Mouse (Mus musculus) liver, embryonic 12.5 days (tissue): ENCODE data around the gene Atp6v1g1. TPM values are rescaled to one million over a fixed set of nuclear protein-coding genes. Genes with fewer than 3 reads are reported as not detected.

ENCODE experiments used
- ATAC-seq: fragments of 200-750 bp; cut with Nextera tagmentation; 2 replicates; pipeline ENCODE4 v1.8.0; 2017; ENCODE audit warnings: moderate number of reproducible peaks, mild to moderate bottlenecking, moderate library complexity
- H3K27ac ChIP-seq: fragments of 300-500 bp; sonication (generic); 2 replicates; pipeline ENCODE4 v1.5.1; 2016; ENCODE audit warnings: mild to moderate bottlenecking
- H3K27me3 ChIP-seq: fragments of 300-500 bp; sonication (generic); replicated peaks from 2 replicates; pipeline ENCODE4 v1.6.1; 2016; ENCODE audit warnings: mild to moderate bottlenecking, moderate library complexity
- H3K36me3 ChIP-seq: fragments of 300-500 bp; sonication (generic); 2 replicates; pipeline ENCODE4 v1.6.1; 2016; ENCODE audit warnings: mild to moderate bottlenecking, moderate library complexity
- H3K4me1 ChIP-seq: fragments of 300-500 bp; sonication (generic); 2 replicates; pipeline ENCODE4 v1.6.1; 2016
- H3K4me2 ChIP-seq: fragments of 300-500 bp; sonication (generic); 2 replicates; pipeline ENCODE4 v1.6.1; 2016; ENCODE audit warnings: mild to moderate bottlenecking, moderate library complexity
- H3K4me3 ChIP-seq: fragments of 300-500 bp; sonication (generic); 2 replicates; pipeline ENCODE4 v1.5.1; 2016; ENCODE audit warnings: mild to moderate bottlenecking, moderate library complexity
- H3K9ac ChIP-seq: fragments of 300-500 bp; sonication (generic); 2 replicates; pipeline ENCODE4 v1.6.1; 2016; ENCODE audit warnings: mild to moderate bottlenecking, moderate library complexity
- H3K9me3 ChIP-seq: fragments of 300-500 bp; sonication (generic); replicated peaks from 2 replicates; pipeline ENCODE4 v1.6.1; 2016; ENCODE audit warnings: mild to moderate bottlenecking, moderate library complexity
- WGBS: fragments of 180-500 bp; shearing (Covaris S2); methylation state at CpG from one replicate; pipeline ENCODE4 v1.1.7; 2016; ENCODE audit not compliant: insufficient replicate concordance; 5-methylcytosine and 5-hydroxymethylcytosine counted together
- polyA plus RNA-seq: library from polyadenylated mRNA; unstranded; fragments of >200 nt; fragmentation: Nextera tagmentation; extraction: Ambion mirVana; gene quantifications from 2 replicates; pipeline ENCODE4 v1.2.1, GENCODE M21; 2016

The Atp6v1g1 gene
- polyA plus RNA-seq, 1 experiment from 2014 or later: 124 TPM

DNA sequence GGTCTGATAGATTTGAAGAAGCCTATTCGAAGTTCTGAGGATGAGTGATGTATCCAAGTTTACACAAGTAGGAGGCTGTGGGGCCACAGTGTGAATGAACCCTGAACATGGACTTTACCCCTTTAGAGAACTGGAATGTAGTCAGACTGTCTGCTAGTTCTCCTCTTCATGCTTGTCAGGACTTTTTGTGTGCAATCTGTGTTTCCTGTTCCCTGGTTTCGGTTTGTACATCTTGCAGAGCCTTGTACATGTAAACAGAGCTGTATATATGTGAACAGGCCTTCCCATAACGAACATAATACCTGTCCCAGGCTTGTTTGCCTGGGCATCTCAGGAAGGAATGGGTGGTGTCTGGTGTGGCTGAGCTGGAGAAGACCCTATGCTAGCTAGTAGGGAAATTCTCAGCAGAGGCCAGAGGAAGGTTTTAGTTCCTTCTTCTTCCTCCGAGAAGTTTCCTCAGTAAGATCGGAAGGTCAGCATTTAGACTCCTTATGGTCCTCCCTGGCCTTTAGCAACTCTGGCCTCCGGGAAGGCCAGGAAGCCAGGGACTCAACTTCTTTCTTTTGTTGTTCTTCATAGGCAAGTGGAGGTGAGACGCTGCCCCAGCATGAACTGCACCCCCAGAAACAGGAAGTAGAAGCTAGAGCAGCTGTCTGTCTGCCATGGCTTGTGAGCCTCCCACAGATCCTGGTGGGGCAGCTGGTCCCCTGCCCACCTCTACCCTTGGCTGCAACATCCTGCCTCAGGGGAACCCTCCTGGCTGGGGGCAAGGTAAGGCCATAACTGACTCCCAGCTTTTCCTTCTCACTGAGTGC lies 17.5 kb downstream of the Atp6v1g1 start:
- 35% methylated on average over 7 of the region's 7 CpGs for WGBS
- peaks cover 48% of the 10 kb centered on the region for H3K4me1 ChIP-seq
- no peak overlapping the region for H3K4me2 ChIP-seq

DNA sequence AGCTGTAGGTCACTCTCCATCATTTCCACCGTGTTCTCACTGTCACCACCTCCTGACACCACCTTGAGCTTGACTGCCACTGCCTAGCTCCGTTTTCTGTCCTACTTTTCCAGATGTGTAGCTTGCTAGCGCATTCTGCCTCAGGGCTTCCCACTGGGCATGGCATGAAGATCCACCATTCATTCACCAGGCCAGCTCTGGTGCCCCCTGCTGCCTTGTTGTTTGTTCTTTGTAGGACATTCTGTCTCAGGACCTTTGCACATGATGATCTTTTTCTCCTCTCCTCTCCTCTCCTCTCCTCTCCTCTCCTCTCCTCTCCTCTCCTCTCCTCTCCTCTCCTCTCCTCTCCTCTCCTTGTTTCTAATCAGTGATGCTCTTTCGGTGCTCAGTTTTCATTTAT lies 18.2 kb downstream of the Atp6v1g1 start:
- H3K4me3 ChIP-seq: no peak overlapping the region
- peaks cover 41% of the 10 kb centered on the region for H3K4me1 ChIP-seq
- no peak for ATAC-seq
- H3K9me3 ChIP-seq: no peaks in the 10 kb centered on the region
- H3K36me3 ChIP-seq: peaks cover 24% of the 10 kb centered on the region
- no peak overlapping the region for H3K4me2 ChIP-seq
- no peak overlapping the region for H3K27ac ChIP-seq
- WGBS: 71% methylated on average over 4 of the region's 4 CpGs
- H3K27me3 ChIP-seq: no peaks in the 10 kb centered on the region
- H3K9ac ChIP-seq: no peak overlapping the region

More for the DNA sequence above, 17.5 kb downstream of the Atp6v1g1 start:
- Histone ChIP-seq H3K9me3 (no peaks in the 10 kb centered on the region), H3K4me3 (no peak overlapping the region), H3K27me3 (no peaks in the 10 kb centered on the region), H3K27ac (peak overlapping the region; percentile 10; the same call in 1 of the 2 replicates), H3K9ac (no peak overlapping the region), H3K36me3 (peaks cover 24% of the 10 kb centered on the region)
- no peak for ATAC-seq

- 0 out of 2 replicates have a peak, but pooled peaks have one; percentile 18 for ATAC-seq
- peaks cover 46% of the 10 kb centered on the region for H3K36me3 ChIP-seq
Observed at GRCm38 (mm10) chr4:63567712-63568390, 23.3 kb downstream of the Atp6v1g1 start.

GRCm38 (mm10) chr4:63569322-63569721 lies 24.8 kb downstream of the Atp6v1g1 start:
- no peak for ATAC-seq
- Histone ChIP-seq H3K9ac (no peak overlapping the region), H3K4me3 (no peak overlapping the region), H3K27ac (no peak overlapping the region), H3K4me2 (no peak overlapping the region), H3K27me3 (no peaks in the 10 kb centered on the region), H3K9me3 (no peaks in the 10 kb centered on the region), H3K36me3 (peaks cover 49% of the 10 kb centered on the region), H3K4me1 (no peaks in the 10 kb centered on the region; the same call in 1 of the 2 replicates)
- WGBS: 71% methylated on average over 8 of the region's 8 CpGs

More at GRCm38 (mm10) chr4:63567712-63568390, 23.3 kb downstream of the Atp6v1g1 start:
- H3K4me2 ChIP-seq: no peak overlapping the region
- no peaks in the 10 kb centered on the region; the same call in 1 of the 2 replicates for H3K4me1 ChIP-seq
- no peaks in the 10 kb centered on the region for H3K9me3 ChIP-seq
- 67% methylated on average over 10 of the region's 10 CpGs for WGBS
- no peak overlapping the region for H3K27ac ChIP-seq
- no peak overlapping the region for H3K9ac ChIP-seq
- H3K27me3 ChIP-seq: no peaks in the 10 kb centered on the region
- no peak overlapping the region for H3K4me3 ChIP-seq

- no peaks in the 10 kb centered on the region for H3K27me3 ChIP-seq
- H3K9ac ChIP-seq: no peak overlapping the region
- H3K4me3 ChIP-seq: no peak overlapping the region
- 78% methylated on average over 7 of the region's 7 CpGs for WGBS
- no peak for ATAC-seq
- peaks cover 49% of the 10 kb centered on the region for H3K36me3 ChIP-seq
- H3K27ac ChIP-seq: no peak overlapping the region
- H3K4me2 ChIP-seq: no peak overlapping the region
- no peaks in the 10 kb centered on the region for H3K9me3 ChIP-seq
- H3K4me1 ChIP-seq: no peaks in the 10 kb centered on the region; the same call in 1 of the 2 replicates
Observed at GRCm38 (mm10) chr4:63570208-63570781, 25.7 kb downstream of the Atp6v1g1 start.

DNA sequence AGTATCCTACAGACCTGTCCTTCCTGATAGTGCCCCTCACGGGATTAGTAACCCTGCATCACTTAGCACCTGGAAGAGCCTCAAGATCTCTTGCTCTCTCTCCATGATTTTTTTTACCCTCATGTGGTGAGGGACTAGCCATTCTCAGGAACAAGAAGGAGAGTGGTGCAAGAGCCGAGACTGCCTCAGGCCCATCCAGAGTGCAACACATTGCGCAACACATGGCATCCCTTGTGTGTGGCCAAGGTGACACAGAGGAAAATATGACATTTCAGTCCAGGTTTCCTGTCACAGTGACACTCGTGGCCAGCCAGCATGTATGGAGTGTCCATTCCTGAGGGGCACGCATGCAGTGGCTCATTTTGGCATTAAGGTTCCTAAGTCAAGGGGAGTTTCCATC lies 28.0 kb downstream of the Atp6v1g1 start:
- H3K4me3 ChIP-seq: no peak overlapping the region
- no peak overlapping the region for H3K4me2 ChIP-seq
- ATAC-seq: no peak
- no peak overlapping the region for H3K9ac ChIP-seq
- H3K27me3 ChIP-seq: no peaks in the 10 kb centered on the region
- no peaks in the 10 kb centered on the region; the same call in 1 of the 2 replicates for H3K4me1 ChIP-seq
- 72% methylated on average over 5 of the region's 5 CpGs for WGBS
- H3K27ac ChIP-seq: no peak overlapping the region
- H3K36me3 ChIP-seq: peaks cover 42% of the 10 kb centered on the region
- 0 out of 2 replicates have a peak, but pooled peaks cover 3% of the 10 kb centered on the region for H3K9me3 ChIP-seq

DNA sequence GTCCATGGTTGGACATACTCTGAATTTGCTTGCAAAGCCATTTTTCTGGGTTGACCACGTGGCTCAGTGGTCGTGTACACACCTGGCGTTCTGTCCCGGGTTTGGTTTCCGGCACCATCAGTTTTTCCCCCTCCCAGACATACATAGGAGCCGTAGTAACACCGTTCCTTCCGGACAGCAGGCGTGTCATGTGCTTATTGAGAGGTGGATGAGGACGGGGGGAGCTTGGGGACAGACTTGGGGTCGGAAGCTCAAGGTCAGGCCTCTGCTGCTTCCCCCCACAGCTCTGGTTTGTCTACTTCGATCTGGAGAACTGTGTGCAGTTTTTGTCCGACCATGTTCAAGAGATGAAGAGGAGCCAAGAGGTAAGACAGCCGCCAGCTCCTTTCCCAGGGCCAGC lies 35.1 kb downstream of the Atp6v1g1 start:
- 0 out of 2 replicates have a peak, but pooled peaks cover 4% of the 10 kb centered on the region for H3K9me3 ChIP-seq
- H3K27ac ChIP-seq: no peak overlapping the region
- WGBS: 80% methylated on average over 14 of the region's 14 CpGs
- H3K9ac ChIP-seq: no peak overlapping the region
- H3K36me3 ChIP-seq: peaks cover 19% of the 10 kb centered on the region
- no peaks in the 10 kb centered on the region for H3K27me3 ChIP-seq
- no peak overlapping the region for H3K4me2 ChIP-seq
- ATAC-seq: no peak
- H3K4me1 ChIP-seq: no peaks in the 10 kb centered on the region
- H3K4me3 ChIP-seq: no peak overlapping the region

- Histone ChIP-seq H3K4me1 (no peaks in the 10 kb centered on the region), H3K27ac (no peak overlapping the region), H3K4me2 (no peak overlapping the region), H3K36me3 (peaks cover 19% of the 10 kb centered on the region), H3K9ac (no peak overlapping the region), H3K27me3 (no peaks in the 10 kb centered on the region), H3K4me3 (no peak overlapping the region), H3K9me3 (0 out of 2 replicates have a peak, but pooled peaks cover 4% of the 10 kb centered on the region)
- no peak for ATAC-seq
- 73% methylated on average over 6 of the region's 6 CpGs for WGBS
Observed at GRCm38 (mm10) chr4:63580078-63580477, 35.5 kb downstream of the Atp6v1g1 start.

DNA sequence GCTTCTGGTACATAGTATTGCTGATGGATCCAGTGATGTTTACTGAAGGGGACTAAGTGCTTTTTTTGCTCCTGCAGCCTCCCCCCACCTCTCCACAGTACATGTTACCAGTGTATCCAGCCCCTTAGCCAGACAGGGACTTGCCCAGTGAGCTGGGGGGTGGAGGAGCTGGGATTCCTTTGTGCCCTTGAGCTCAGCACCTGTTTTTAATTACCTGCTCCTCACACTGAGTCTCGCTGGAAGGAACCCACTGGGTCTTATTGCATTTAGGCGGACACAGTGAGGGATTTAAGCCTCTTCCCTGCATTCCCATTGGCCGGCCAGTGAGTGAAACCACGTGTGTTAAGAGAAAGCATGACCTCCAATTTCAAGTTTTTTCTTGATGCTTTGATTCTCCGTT lies 38.0 kb downstream of the Atp6v1g1 start:
- no peaks in the 10 kb centered on the region for H3K27me3 ChIP-seq
- no peak overlapping the region for H3K4me3 ChIP-seq
- H3K9ac ChIP-seq: no peak overlapping the region
- ATAC-seq: no peak
- H3K9me3 ChIP-seq: 0 out of 2 replicates have a peak, but pooled peaks cover 1% of the 10 kb centered on the region
- H3K4me2 ChIP-seq: no peak overlapping the region
- H3K4me1 ChIP-seq: no peaks in the 10 kb centered on the region
- no peak overlapping the region for H3K27ac ChIP-seq
- 73% methylated on average over 5 of the region's 5 CpGs for WGBS
- peaks cover 14% of the 10 kb centered on the region for H3K36me3 ChIP-seq

- Histone ChIP-seq H3K27me3 (no peaks in the 10 kb centered on the region), H3K9me3 (no peaks in the 10 kb centered on the region), H3K4me1 (no peaks in the 10 kb centered on the region), H3K4me2 (no peak overlapping the region), H3K36me3 (peaks cover 8% of the 10 kb centered on the region; the same call in 1 of the 2 replicates), H3K9ac (no peak overlapping the region), H3K4me3 (no peak overlapping the region), H3K27ac (no peak overlapping the region)
- 87% methylated on average over 10 of the region's 10 CpGs for WGBS
- no peak for ATAC-seq
Observed at GRCm38 (mm10) chr4:63585216-63585615, 40.6 kb downstream of the Atp6v1g1 start.

DNA sequence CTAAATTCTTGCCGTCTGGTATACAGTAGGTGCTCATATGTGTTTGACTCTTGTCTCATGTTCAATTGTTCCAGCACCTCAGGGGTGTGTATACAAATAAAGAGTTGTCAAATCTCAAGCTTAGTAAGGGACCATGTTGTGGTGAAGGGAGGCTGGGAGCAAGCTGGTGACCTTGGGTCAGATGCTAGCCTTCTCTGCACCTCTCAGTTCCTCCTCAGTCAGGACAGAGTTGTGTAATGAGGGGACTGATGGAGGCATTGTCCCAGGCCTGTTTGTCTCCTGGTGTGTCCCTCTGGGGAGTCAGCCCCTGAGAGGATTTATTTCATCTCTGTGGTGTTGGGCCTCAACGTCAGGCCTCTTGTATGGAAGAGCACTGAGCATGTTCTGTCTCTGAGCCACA lies 41.7 kb downstream of the Atp6v1g1 start:
- H3K9me3 ChIP-seq: no peaks in the 10 kb centered on the region
- WGBS: 65% methylated on average over 2 of the region's 2 CpGs
- H3K4me2 ChIP-seq: no peak overlapping the region
- H3K27ac ChIP-seq: no peak overlapping the region
- no peaks in the 10 kb centered on the region for H3K4me1 ChIP-seq
- no peak for ATAC-seq
- no peak overlapping the region for H3K4me3 ChIP-seq
- H3K36me3 ChIP-seq: peaks cover 8% of the 10 kb centered on the region; the same call in 1 of the 2 replicates
- no peak overlapping the region for H3K9ac ChIP-seq
- H3K27me3 ChIP-seq: no peaks in the 10 kb centered on the region

GRCm38 (mm10) chr4:63589987-63590386 lies 45.4 kb downstream of the Atp6v1g1 start:
- Histone ChIP-seq H3K27ac (no peak overlapping the region), H3K4me3 (no peak overlapping the region), H3K36me3 (no peaks in the 10 kb centered on the region), H3K27me3 (no peaks in the 10 kb centered on the region), H3K9me3 (no peaks in the 10 kb centered on the region), H3K4me2 (no peak overlapping the region), H3K9ac (no peak overlapping the region), H3K4me1 (peaks cover 3% of the 10 kb centered on the region; the same call in 1 of the 2 replicates)
- 41% methylated on average over 7 of the region's 7 CpGs for WGBS
- no peak for ATAC-seq
